Mouse (Mus musculus): ENCODE data around the gene Tyk2. TPM values are rescaled to one million over a fixed set of nuclear protein-coding genes. Genes with fewer than 3 reads are reported as not detected.

Gene Tyk2
- total RNA-seq, 2 experiments from 2014 or later = 12.5 to 18.6 TPM

DNA sequence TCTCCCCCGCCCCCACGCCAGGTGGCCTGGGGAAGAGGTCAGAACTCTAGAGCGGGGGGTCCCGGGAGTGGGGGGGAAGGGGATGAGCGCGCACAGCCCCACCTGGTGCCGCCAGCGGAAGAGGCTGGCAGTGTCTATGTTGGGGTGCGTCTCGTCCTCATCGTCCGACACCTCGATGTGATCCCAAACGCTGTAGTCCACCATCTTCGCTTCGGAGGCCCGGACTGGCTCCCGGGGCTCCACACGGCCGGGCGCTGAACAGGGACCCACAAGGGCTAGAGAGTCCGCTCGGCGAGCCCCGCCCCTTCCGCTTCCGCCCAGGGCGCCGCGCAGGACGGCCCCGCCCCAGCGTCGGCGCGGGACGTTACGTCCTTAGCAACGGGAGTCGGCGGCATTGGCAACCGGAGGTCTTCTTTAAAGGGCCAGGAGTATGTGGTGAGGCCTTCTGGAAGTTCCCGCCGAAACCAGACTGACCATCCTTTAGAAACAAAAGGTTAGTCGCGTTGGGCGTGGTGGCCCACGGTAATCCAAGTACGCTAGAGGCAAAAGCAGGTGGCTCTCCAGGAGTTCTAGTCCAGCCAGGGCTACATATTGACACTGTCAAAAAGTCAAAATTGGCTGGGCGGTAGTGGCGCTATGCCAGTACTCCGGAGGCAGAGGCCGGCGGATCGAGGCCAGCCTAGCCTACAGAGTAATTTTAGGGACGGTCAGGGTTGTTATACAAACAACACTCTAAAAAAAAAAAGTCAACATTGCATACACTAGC, 18.8 kb upstream of the Tyk2 start, which contains the start of gene Cdc37:
Gene Cdc37 (minus strand): TSS at position 329 of the 766 bp plus-strand sequence.
- peak; percentile 95 for DNase-seq

DNA sequence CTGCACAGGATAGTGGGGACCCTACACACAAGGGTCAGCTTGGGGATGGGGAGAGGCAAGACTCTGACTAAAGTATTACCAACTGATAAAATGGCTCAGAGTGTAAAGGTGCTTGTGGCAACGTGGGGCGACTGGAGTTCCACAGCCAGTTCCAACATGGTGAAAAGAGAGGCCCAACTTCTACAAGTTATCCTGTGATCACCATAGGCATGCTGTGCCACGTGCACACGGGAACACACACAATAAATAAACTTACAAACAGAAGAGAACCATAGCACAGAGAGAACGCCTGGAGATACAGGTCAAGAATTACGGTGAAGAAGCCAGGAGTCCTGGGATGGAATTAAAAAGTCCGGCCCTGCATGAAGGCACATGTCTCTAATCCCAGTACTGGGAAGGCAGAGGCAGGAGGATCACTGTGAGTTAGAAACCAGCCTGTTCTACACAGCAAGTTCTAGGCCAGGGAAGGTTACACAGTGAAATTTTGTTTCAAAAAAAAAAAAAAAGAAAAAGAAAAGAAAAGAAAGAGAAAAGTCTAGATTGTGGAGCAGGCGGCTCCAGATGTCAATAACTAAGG, 18.1 kb upstream of the Tyk2 start:
- DNase-seq = no peak

DNA sequence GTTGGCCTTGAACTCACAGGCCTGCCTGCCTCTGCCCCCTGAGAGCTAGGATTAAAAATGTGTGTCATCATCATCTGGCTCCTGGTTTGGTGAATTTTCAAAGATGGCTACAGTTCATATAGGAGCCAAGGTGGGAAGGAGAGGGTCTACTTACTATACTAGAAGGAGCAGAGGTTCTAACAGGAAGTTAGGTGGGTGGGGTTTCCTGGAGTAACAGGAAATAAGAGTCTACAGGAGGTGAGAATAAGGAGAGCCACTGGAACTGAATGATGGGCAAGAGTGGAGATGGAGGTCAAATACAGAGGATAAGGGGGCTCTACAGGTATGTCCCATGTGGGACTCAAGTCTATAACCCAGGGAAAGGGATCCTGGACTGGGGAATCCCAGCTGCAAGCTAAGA, 17.4 kb upstream of the Tyk2 start:
- DNase-seq = no peak

DNA sequence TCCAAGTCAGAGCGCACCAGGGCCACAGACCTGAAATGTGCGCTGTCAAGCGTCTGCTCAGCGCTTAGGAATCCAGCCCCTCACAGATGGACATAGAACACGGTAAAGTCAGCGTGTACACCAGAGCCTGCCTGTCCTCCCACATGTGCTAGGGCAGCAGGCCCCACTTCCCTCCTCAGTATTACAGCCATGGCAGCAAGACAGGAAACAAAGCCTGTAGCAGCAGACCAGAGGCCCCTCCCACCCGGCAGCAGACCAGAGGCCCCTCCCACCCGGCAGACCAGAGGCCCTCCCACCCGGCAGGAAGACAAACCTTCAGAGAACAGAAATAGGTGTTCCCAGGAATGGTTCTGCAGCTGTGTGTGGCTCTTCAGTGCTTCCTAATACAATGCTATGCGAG, 15.7 kb upstream of the Tyk2 start:
- no peak for DNase-seq

DNA sequence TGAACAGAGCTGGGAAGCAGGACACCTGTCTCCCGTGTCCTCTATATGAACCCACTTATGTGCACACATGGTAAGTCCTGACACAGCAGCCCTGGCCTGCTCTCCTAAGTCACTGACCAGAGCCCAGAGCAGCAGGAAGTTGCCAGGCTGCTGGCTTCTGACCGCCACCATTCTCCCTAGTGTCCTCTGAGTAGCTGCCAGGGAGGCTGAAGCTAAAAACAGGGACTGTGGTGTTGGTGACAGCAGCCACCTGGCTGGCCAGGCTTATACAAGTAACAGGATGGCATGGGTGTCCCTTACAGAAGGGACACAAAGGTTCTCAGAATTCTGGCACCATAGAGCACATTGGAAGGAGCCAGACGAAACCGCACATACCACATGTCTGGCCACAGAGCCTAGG, 14.4 kb upstream of the Tyk2 start:
- no peak for DNase-seq

DNA sequence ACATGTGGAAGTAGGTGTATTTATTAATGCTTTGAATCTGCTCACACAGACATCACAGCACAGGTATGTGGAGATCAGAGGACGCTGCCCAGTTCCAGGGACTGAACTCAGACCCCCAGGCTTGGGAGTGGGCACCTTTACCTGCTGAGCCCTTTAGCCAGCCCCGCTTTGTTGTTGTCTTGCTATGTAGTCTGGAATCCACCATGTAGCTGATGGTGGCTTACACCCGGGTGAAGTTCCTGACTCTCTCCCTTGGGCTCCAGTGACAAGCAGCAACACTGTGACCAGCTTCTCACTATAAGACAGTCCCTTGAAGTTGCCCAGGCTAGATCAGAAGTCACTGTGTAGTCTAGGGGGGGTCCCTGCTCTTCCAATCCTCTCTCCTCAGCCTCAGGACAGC, 13.3 kb upstream of the Tyk2 start:
- DNase-seq = no peak

DNA sequence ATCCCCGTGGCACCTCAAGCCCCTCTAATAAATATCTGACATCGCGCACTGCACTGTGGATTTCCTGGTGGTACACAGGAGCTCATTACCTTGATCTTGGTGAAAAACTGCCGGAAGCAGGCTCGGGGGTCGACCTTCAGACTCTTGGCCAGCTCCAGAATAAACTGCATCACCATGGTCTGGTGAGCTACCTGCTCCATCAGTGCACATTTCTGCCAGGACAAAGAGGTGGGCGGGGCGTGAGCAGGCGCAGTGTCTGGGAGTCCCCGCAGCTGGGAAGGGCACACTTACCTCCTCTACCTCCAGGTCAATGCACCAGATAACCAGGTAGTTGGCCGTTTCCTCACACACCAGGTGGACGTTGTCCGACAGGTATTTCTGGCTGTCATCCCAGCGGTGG, 10.9 kb upstream of the Tyk2 start:
- no peak for DNase-seq

DNA sequence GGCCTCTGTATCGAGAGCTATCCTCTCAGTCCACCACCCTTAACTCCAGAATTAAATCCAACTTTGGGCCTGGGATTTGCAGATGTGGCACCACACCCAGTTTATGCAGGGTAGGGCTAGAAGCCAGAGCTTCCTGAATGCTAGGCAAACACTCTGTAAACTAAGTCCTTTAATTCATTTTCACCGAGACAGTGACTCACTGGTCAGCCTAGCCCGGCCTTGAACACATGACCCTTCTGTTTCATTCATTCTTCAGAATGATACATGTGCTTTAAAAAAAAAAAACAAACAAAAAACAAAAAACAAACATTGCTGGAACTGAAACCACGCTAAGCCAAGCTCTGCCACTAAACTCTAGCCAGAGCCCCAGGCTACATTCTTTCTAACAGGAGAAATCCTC, 7.3 kb upstream of the Tyk2 start:
- no peak for DNase-seq

DNA sequence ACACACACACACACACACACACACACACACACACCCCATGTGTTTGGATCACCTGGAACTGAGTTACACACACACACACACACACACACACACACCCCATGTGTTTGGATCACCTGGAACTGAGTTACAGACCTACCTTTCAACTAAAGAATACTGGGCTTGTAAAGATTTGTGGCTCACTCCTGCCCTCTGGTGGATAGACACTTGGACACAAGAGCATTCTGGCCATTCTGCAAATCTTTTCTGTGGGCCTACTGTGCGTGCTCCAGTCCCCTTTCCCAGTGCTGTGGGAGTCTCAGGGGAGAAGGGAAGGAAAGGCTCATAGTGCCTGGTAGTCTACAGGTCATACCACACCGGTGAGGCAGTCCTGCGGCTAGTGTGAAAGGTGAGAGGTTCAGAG, 6.2 kb upstream of the Tyk2 start:
- DNase-seq = peak; percentile 76

DNA sequence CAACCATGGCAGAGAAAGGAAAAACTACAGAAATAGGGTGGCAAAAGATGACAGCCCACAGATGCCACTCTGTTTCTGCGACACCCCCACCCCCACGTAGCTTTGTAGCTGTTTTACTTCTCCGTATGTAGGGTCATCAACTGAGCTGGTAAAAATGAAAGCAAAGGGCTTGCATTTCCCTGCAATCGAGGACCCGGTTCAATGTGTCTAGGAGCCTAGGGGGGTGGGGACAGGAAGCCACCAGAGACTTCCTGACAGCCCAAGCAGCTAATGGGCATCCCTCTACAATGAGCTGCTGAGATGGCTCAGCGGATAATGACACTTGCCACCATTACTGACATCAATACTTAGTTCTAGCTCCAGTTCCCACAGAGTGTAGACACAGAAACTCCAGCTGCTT, 5.4 kb upstream of the Tyk2 start:
- no peak for DNase-seq

DNA sequence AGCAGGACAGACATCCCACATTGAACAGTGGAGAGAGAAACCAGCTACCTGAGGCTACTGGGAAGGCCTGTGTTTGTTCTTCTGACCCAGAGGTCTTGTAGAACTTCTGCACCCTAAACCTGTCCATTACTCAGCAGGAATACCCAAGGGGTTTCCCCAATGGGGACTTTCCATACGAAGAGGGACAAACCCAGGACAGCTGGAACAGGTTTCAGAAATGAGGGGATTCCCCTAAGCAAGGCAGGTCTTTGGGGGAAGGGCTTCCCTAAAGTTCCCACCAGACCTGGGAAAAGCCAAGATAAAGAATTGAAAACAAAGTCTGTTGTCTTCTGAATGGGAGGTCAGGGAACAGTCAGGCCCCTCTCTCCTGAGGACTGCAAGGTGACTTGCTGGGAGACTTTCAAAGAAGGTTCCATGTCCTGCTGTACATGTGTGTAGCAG, 4.9 kb upstream of the Tyk2 start:
- no peak for DNase-seq

DNA sequence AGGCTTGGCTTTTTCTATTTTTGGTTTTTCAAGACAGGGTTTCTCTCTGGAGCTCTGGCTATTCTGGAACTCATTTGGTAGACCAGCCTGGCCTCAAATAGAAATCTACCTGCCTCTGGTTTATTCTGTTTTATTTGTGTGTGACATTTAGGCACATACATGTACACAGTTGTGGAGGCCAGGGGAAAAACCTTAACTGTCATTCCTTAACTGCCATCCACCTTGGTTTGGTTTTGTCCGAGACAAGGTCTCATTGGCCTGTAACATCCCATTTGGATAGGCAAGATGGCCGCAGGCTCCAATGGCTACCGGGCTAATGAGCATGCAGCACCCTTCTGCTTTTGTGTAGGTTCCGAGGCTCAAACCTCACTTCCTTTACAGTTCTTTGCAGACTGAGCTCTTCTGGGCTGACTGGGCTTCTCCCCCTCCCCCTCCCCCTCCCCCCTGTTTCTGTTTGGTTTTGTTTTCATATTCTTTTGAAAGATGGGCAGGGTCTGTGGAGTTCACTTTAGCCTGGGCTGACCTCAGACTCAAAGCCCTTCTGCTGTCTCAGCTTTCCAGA, 4.4 kb upstream of the Tyk2 start:
- no peak for DNase-seq

DNA sequence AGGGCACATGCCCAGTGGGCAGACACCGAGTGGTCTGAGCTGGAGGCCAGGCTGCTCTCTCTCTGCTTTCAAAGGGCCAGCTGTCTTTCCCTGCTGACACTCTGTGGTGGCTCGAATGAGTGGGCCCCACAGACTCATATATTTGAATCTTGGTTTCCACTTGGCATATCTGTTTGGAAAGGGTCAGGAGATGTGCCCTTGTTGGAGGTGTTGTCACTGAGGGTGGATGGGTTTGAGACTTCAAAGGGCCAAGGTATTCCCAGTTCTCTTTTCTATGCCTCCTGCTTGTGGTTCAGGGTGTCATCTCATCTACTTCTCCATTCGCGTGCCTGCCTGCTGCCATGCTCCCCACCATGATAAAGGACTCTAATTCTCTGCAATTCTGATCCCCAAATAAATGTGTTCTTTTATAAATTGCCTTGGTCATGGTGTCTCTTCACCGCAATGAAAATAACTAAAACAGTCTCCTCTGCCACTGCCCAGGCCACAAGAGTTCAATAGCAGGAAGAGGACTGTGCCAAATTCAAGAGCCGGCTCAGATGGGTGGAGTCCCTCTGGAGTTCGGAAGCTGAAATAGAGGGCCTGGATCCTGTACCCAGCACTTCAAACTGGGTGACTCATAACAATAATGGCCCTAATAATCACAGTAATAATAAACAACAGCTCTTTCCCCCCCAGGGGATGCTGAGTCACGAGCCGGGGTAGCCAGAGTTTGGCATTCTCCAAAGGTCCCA, 3.7 kb upstream of the Tyk2 start:
- no peak for DNase-seq

DNA sequence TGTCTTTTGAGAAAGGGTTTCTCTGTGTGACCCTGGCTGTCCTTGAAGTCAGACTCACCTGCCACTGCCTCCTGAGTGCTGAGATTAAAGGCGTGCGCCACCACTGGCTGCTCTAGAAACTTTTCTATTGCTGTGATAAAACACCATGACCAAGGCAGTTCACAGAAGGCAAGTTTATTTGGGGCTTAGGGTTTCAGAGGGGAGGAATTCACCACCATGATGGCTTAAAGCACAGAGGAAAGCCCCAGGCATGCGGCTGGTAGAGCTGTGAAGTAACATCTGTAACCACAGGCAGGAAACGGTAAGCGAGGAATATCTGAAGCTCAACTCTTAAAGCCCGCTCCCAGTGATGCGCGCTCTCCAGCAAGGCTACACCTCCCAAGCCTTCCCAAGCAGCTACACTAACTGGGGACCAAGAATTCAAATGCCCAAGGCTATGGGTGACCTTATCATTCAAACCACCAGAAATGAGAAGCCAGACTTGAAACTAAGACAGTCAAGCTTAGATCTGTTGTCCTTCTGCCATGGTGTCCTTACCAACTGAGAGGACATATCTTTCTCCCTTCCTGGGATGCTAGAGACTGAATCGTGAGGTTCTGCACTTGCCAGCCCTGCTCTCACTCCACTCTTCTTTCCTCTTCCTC, 2.1 kb upstream of the Tyk2 start:
- DNase-seq = no peak

DNA sequence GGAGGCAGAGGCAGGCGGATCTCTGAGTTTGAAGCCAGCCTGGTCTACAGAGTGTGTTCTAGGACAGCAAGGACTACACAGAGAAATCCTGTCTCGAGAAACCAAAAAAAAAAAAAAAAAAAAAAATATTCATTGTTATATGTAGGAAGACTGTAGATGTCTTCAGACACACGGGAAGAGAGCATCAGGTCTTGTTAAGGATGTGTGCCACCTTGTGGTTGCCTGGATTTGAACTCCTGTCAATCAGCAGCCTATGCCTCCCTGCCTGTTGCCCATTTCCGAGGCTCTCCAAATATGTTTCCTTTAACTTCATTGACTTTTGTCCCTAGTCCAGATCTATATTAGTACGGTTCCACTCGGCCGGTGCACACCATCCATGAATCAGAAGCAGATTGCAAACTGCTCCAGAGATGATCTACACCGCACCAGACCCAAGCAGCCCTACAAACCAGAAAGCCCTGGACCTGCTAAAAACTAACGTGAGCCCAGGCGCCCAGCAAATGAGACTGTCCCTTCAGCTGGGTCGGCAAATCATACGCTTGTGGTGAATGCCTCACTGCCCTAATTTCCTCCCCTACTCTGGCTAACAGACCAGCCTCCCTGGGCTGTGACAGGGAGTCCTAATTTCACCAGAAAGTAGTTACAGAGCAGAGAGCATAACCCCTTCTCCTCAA, 1.2 kb upstream of the Tyk2 start:
- no peak for DNase-seq

DNA sequence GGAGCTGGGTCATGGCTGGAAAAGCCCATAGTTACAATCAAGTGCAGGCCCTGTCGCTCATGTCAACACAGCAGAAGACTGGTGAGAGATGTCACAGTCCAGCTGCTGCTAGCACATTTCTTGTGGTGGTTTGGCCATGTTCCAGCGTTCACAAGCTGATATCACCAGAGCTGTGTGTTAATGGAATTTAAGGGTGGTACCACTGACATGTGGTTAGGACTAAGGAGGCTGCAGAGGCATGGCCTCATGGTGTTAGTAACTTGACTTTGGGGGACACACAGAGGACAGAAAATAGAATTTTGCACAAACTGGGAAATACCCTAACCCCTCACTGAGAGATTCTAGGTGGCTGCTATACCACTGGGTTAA, 4.8 kb downstream of the Tyk2 start:
- no peak for DNase-seq

DNA sequence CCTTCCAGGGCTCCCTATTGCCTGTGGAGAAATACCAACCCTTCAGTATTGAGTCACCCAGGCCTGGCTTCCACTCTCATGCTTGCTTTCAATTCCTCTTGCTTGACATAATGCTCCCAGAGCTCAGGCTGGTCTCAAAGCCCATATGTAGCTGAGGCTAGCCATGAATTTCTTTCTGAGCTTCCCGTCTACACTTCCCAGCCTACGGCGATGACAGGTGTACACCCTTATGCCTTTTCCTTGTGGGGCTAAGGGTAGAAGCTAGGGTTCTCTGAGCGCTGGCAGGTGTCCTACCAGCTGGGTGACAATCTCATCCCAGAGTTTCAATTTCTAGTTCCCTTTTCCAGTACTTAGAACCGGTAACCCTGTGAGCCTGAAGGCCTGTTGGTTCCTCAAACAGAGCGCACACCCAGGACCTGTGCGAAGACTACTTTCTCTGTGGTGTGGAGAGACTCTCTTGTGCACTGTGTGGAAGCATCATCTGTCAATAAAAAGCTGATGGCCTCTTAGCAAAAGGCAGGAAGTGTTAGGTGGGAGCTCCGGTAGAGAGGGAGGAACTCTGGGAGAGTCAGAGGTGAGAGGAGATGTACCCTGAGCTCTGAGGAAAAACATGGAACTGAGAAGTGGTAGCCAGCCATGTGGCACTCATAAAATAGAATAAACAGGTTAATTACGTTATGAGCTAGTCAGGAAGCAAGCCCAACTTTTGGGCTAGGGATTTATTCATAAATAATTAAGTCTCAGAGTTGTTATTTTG, 5.4 kb downstream of the Tyk2 start:
- DNase-seq = no peak

DNA sequence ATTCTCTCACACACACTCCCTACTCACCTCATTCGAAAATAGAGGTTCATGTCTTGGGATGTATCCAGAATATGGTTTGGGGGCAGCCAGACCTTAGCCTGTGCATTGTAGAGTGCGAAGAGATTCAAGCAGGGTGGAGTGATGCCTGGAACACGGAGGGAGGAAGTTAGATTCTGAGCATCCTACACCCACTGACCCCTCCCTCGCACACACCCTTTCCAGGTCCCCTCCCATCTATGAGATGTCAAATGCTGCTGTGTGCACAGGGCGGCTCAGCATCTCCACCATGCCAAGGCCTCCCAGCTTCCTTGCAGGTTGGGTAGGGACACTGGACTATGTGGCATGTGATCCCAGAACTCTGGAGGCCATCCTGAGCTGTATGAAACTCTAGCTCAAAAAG, 6.2 kb downstream of the Tyk2 start:
- no peak for DNase-seq

DNA sequence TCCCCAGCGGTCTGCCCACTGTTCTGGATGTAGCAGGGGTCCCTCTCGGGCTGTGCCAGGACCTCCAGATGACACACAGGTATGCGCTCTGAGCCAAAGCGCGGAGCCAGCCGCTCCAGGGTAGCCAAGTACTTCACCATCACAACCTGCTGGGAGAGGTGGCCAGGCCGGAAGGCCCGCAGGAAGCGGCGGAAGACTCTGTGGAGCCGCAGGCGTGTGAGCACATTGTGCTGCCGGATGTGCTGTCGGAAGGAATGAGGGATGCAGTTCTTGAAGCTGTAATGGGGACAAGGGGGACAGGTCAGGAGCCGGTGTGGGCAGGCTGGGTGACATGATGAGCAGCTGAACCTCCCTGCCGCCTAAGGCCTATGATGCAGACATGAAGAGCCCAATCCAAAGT, 9.6 kb downstream of the Tyk2 start:
- DNase-seq = no peak

DNA sequence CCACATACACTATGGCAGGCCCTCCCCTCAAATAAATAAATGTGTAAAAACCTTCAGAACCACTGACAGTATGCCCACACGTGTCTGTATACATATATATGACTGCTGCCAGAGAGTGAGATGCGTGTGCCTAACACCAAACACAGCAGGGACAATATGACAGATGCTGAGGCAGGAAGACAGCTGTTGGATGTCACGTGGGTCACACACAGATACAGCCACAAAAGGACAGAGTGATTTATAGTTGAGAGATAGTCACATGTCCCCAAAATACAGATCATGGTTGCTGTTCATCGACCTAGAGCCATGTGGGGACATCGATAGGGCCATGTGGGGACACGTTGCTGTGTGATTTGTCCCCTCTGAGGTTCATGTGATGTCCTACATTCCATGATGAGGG, 14.0 kb downstream of the Tyk2 start:
- DNase-seq = no peak

DNA sequence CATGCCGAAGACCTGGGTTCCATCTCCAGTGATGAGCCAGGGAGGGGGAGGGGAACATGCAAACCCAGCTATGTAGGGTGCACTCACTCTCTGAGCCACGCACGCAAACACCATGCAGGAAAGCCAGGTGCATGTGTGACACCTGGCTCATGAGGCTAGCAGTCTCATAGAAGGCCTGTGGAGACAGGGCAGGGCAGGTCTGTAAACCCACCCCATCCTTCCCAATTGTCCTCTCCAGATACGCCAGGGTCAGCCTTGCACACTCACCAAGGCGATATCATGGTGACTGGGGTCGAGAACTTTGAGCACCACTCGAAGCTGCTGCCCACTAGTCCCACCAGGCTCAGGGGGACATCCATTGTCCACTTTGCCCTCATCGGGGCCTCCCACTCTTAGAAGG, 15.9 kb downstream of the Tyk2 start:
- DNase-seq = no peak

All from adrenal gland, postnatal 10 days (tissue).